Mouse (Mus musculus) embryonic facial prominence, embryonic 10.5 days (tissue): Measurements from ENCODE around the gene Aknad1. TPM values are rescaled to one million over a fixed set of nuclear protein-coding genes. Genes with fewer than 3 reads are reported as not detected.

Source experiments
- DNase-seq: peaks from one replicate; pipeline ENCODE4 v3.0.0-alpha.2; 2017; ENCODE audit warnings: low spot score
- H3K27ac ChIP-seq: fragments of 300-500 bp; sonication (generic); replicated peaks from 2 replicates; pipeline ENCODE4 v1.5.1; 2016; ENCODE audit warnings: mild to moderate bottlenecking
- H3K27me3 ChIP-seq: fragments of 300-500 bp; sonication (generic); replicated peaks from 2 replicates; pipeline ENCODE4 v1.6.1; 2016; ENCODE audit warnings: low read depth, mild to moderate bottlenecking; ENCODE audit not compliant: poor library complexity, severe bottlenecking
- H3K36me3 ChIP-seq: fragments of 300-500 bp; sonication (generic); replicated peaks from 2 replicates; pipeline ENCODE4 v1.6.1; 2016; ENCODE audit warnings: mild to moderate bottlenecking, moderate library complexity
- H3K4me1 ChIP-seq: fragments of 300-500 bp; sonication (generic); 2 replicates; pipeline ENCODE4 v1.6.1; 2016
- H3K4me3 ChIP-seq: fragments of 300-500 bp; sonication (generic); 2 replicates; pipeline ENCODE4 v1.5.1; 2016; ENCODE audit warnings: mild to moderate bottlenecking, moderate library complexity
- H3K9me3 ChIP-seq: fragments of 300-500 bp; sonication (generic); 2 replicates; pipeline ENCODE4 v1.6.1; 2016; ENCODE audit warnings: mild to moderate bottlenecking
- WGBS: fragments of 180-500 bp; shearing (Covaris S2); methylation state at CpG from one replicate; pipeline ENCODE4 v1.1.7; 2016; 5-methylcytosine and 5-hydroxymethylcytosine counted together
- polyA plus RNA-seq: library from polyadenylated mRNA; unstranded; fragments of >200 nt; fragmentation: Nextera tagmentation; extraction: Ambion mirVana; gene quantifications from 2 replicates; pipeline ENCODE4 v1.2.1, GENCODE M21; 2016

Aknad1 gene
- polyA plus RNA-seq, 1 experiment from 2014 or later, result 0.06 TPM

DNA sequence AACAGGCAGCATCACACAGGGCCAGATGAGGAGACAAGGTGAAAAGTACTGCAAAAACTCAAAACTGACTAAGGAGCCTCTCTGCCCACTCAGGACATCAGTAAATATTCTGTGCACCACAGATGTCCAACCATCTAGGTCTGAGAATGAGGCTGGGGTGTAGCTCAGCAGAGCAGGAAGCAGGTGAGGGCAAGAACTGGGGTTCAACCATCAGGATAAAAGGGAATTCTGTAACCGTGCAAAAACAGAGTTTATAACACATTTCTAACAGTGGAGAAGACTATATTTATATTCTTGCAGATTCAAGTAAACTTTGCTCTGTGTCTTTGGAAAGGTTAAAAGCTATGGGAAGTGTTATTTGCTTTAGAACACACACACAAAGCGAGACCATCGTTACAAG lies 19.7 kb upstream of the Aknad1 start:
- H3K27me3 ChIP-seq, result no peaks in the 10 kb centered on the region
- 0 out of 2 replicates have a peak, but pooled peaks cover 2% of the 10 kb centered on the region for H3K9me3 ChIP-seq
- no peak overlapping the region for H3K27ac ChIP-seq
- peak overlapping the region; percentile 90 for H3K4me3 ChIP-seq
- peaks cover 33% of the 10 kb centered on the region for H3K4me1 ChIP-seq
- H3K36me3 ChIP-seq, result peaks cover 17% of the 10 kb centered on the region
- DNase-seq, result no peak
- 91% methylated on average over 3 of the region's 3 CpGs for WGBS

- peak; percentile 45 for DNase-seq
- peaks cover 33% of the 10 kb centered on the region for H3K4me1 ChIP-seq
- H3K36me3 ChIP-seq, result peaks cover 7% of the 10 kb centered on the region; the same call in 1 of the 2 replicates
- H3K9me3 ChIP-seq, result peaks cover 5% of the 10 kb centered on the region; the same call in 1 of the 2 replicates
- H3K27me3 ChIP-seq, result no peaks in the 10 kb centered on the region
- H3K4me3 ChIP-seq, result peak overlapping the region; percentile 90
- under 1% methylated on average over 44 of the region's 44 CpGs for WGBS
- H3K27ac ChIP-seq, result peak overlapping the region; percentile 98
Measured at GRCm38 (mm10) chr3:108721076-108721991, 18.1 kb upstream of the Aknad1 start.

DNA sequence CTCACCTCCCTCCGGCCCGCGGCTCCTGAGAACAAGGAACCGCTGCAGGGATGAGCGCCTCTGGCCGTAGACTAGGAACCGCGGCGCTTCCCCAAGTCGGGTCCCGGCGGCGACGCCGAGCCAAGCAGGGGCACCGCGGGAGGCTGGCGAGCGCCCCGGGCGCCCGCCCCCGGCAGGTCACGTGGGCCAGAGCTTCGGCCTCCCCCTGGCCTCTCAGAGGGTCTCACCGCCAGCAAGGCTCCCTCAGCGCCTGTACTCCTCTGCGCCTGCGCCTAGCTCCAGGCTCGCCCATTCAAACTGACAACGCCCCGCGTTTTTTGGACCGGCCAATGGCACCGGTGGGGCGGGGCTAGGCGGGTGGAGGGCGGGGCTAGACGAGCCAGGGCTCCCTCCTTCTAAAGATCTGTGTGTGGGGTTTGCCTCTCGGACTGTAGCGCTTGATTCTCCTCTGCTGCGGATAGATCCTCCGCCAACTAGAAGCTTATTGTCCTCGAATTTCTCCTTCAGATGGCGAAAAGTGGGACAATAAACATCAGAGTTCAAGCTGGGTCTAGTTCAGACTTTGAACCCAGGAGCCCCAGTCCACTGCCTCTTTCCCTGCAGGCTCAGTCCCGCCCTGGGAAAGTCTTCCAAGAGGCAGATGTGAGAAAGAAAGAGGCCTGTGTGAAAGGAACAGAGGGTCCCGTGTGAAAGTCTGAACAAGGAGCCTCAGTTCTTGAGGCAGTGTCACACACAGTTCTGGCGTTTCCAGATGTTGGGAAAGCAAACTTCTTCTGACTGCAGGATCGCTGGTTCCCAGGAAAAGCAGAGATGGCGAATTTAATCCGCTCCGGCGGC lies 17.2 kb upstream of the Aknad1 start, which contains the start of gene Gpsm2:
Gene Gpsm2, minus strand, starts transcription at position 274 of the 837 bp plus-strand sequence.
- peaks cover 33% of the 10 kb centered on the region for H3K4me1 ChIP-seq
- H3K27ac ChIP-seq, result peak within 1 kb of the TSS; percentile 98
- H3K36me3 ChIP-seq, result peaks cover 4% of the 10 kb centered on the region; the same call in 1 of the 2 replicates
- DNase-seq, result peak; percentile 99
- no peaks in the 10 kb centered on the region for H3K27me3 ChIP-seq
- 2% methylated on average over 53 of the region's 53 CpGs for WGBS
- peaks cover 5% of the 10 kb centered on the region; the same call in 1 of the 2 replicates for H3K9me3 ChIP-seq
- peak within 1 kb of the TSS; percentile 90 for H3K4me3 ChIP-seq

DNA sequence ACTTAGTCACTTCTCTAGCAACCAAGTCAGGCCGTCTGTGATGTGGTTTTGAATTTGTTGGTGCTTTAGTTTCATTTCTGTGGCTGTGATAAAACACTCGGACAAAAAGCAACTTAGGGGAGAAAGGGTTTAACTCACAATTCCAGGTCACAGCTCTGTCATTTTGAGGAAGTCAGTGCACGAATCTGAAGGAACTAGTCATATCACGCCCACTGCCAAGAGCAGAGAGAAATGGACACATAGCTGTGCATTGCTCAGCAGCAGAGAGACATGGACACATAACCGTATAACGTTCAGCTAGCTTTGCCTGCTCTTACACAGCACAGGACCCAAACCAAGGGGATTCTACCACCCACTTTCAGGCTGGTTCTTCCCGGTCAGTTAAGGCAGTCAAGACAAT lies 13.0 kb upstream of the Aknad1 start:
- no peak overlapping the region for H3K27ac ChIP-seq
- H3K9me3 ChIP-seq, result peaks cover 5% of the 10 kb centered on the region; the same call in 1 of the 2 replicates
- H3K4me3 ChIP-seq, result no peak overlapping the region
- no peaks in the 10 kb centered on the region for H3K27me3 ChIP-seq
- peaks cover 21% of the 10 kb centered on the region for H3K4me1 ChIP-seq
- no peak for DNase-seq
- WGBS, result 89% methylated on average over 7 of the region's 7 CpGs
- H3K36me3 ChIP-seq, result no peaks in the 10 kb centered on the region

GRCm38 (mm10) chr3:108727344-108727743 lies 12.1 kb upstream of the Aknad1 start:
- Histone ChIP-seq H3K4me3 (no peak overlapping the region), H3K27me3 (no peaks in the 10 kb centered on the region), H3K27ac (no peak overlapping the region), H3K9me3 (peaks cover 5% of the 10 kb centered on the region; the same call in 1 of the 2 replicates), H3K36me3 (no peaks in the 10 kb centered on the region), H3K4me1 (peaks cover 16% of the 10 kb centered on the region)
- no peak for DNase-seq

DNA sequence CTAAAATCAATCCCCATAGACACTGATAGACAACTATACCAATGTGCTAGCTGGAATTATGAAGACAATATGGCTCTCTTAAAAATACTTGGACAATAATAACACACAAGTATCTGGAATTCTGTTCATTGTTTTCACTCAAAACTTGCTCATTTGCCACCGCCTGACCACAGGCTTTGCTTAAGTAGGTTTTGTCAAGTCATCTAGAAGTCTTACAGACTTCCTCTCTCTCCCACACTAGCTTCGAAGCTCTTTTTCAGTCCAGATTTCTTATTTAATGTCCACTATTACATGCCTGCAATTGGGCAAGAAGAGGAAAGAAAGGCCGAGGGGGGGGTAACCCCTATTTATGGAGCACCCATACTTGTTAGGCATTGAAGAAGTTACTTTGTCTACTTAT lies 11.7 kb upstream of the Aknad1 start:
- Histone ChIP-seq H3K4me1 (peaks cover 12% of the 10 kb centered on the region), H3K36me3 (no peaks in the 10 kb centered on the region), H3K4me3 (no peak overlapping the region), H3K27me3 (no peaks in the 10 kb centered on the region), H3K27ac (no peak overlapping the region), H3K9me3 (peaks cover 5% of the 10 kb centered on the region; the same call in 1 of the 2 replicates)
- WGBS, result 93% methylated on average over 3 of the region's 3 CpGs
- no peak for DNase-seq

DNA sequence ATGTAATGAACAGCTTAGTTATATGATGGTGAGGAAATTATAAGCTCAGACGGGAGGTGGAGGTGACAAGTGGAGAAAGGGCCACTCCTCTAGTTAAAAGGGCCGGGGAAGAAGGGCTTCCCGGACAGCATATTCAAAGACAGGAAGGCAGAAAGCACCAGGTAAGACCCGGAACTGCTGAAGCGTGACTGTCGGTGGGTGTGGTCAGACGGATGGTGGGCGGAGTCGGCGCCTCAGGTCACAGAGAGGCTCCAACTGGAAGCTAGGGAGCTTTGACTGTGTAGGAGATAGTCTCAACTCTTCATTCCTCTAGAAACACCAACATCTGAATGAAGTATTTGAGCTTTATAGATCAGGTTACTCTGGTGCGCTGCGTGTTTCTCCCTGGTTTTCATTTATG lies 9.1 kb upstream of the Aknad1 start:
- Histone ChIP-seq H3K36me3 (no peaks in the 10 kb centered on the region), H3K4me3 (no peak overlapping the region), H3K27ac (no peak overlapping the region), H3K9me3 (peaks cover 9% of the 10 kb centered on the region; the same call in 1 of the 2 replicates), H3K27me3 (no peaks in the 10 kb centered on the region), H3K4me1 (peaks cover 12% of the 10 kb centered on the region)
- no peak for DNase-seq
- 35% methylated on average over 12 of the region's 12 CpGs for WGBS

DNA sequence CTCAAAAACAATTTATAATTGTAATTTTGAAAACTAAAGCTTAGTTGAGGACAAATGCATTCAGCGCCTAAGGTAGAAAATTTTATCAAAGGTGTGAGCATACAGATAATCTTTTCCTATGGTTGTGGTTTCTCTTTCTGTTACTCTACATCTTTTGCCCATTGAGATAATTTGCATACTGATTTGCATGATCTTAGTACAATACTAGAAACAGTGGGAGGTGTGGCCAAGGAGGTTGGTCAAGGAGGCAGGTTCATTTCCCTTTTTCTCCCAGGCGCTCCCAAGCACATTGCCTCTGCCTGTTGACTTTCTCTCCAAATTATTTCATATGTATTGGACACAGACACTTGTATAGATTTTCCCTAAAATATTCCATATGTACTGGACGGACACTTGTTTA lies 1.7 kb upstream of the Aknad1 start:
- Histone ChIP-seq H3K4me1 (peaks cover 8% of the 10 kb centered on the region; the same call in 1 of the 2 replicates), H3K27me3 (no peaks in the 10 kb centered on the region), H3K36me3 (no peaks in the 10 kb centered on the region), H3K27ac (no peak overlapping the region), H3K4me3 (no peak overlapping the region), H3K9me3 (peaks cover 4% of the 10 kb centered on the region; the same call in 1 of the 2 replicates)
- no peak for DNase-seq
- WGBS, result 85% methylated on average over 3 of the region's 3 CpGs

- H3K27me3 ChIP-seq, result no peaks in the 10 kb centered on the region
- DNase-seq, result no peak
- H3K4me1 ChIP-seq, result peaks cover 15% of the 10 kb centered on the region
- H3K27ac ChIP-seq, result no peak overlapping the region
- H3K9me3 ChIP-seq, result no peaks in the 10 kb centered on the region
- H3K4me3 ChIP-seq, result no peak overlapping the region
- WGBS, result 81% methylated on average over 4 of the region's 4 CpGs
- H3K36me3 ChIP-seq, result no peaks in the 10 kb centered on the region
Measured at GRCm38 (mm10) chr3:108744060-108744459, 4.6 kb downstream of the Aknad1 start.

DNA sequence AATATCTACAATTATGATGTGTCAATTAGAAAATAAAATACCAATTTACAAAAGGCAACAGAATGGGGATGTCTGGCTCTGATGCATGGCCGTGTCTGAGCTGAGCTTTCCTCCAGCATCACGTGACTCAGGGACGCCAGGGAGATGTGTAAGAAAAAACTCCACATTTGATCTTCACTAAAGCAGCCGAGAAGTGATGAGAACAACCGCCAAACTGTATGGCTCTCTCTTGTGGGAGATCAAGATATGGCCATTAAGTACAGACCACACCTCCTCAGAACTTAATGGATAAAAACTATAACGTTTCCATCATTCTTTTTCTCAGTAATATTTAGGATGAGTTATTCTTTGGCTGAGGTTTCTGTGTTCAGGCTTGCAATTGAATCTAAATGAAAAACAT lies 11.6 kb downstream of the Aknad1 start:
- peak; percentile 24 for DNase-seq
- H3K27ac ChIP-seq, result peak overlapping the region; percentile 4; the same call in 1 of the 2 replicates
- H3K9me3 ChIP-seq, result no peaks in the 10 kb centered on the region
- H3K4me1 ChIP-seq, result peaks cover 9% of the 10 kb centered on the region
- H3K4me3 ChIP-seq, result no peak overlapping the region
- H3K36me3 ChIP-seq, result no peaks in the 10 kb centered on the region
- 54% methylated on average over 6 of the region's 6 CpGs for WGBS
- no peaks in the 10 kb centered on the region for H3K27me3 ChIP-seq

DNA sequence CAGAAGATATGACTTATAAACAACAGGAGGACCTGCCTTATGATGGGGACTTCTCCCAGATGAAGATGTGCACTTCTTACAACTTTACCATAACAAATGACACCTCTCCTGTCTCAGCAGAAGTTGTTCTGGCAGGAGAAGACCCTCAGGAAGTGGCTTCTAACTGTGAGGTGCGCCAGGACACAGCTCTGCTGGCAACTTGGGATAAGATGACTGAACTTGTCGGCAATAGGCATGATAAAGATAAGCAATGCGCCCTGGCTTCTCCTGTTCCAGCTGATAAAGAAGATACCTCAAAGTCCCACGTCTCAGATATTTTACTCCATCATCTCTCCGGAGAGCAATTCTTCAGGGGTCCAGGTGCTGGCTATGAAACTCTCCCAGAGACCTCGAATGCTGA lies 12.2 kb downstream of the Aknad1 start:
- H3K36me3 ChIP-seq, result no peaks in the 10 kb centered on the region
- WGBS, result 86% methylated on average over 6 of the region's 6 CpGs
- no peak overlapping the region for H3K27ac ChIP-seq
- peaks cover 8% of the 10 kb centered on the region for H3K4me1 ChIP-seq
- no peak for DNase-seq
- H3K27me3 ChIP-seq, result no peaks in the 10 kb centered on the region
- no peaks in the 10 kb centered on the region for H3K9me3 ChIP-seq
- H3K4me3 ChIP-seq, result no peak overlapping the region

- no peaks in the 10 kb centered on the region for H3K27me3 ChIP-seq
- H3K27ac ChIP-seq, result no peak overlapping the region
- no peaks in the 10 kb centered on the region for H3K36me3 ChIP-seq
- no peaks in the 10 kb centered on the region for H3K9me3 ChIP-seq
- 93% methylated on average over 1 of the region's 1 CpGs for WGBS
- H3K4me3 ChIP-seq, result no peak overlapping the region
- H3K4me1 ChIP-seq, result peaks cover 8% of the 10 kb centered on the region
- no peak for DNase-seq
Measured at GRCm38 (mm10) chr3:108754541-108754940, 15.1 kb downstream of the Aknad1 start.
